Mouse (Mus musculus) regulatory T cell (primary cell): ENCODE results near the gene Jmjd6.
"Not testable (repeated sequence)": the region's sequence is repeated elsewhere in the genome, so short reads cannot be mapped to it uniquely, and the experiment has no call there.

Source experiments
- in situ Hi-C: fragments of 300-600 bp; cut with MboI, MseI; formaldehyde crosslinking; loops from one replicate; pipeline ENCODE4 v1.15.1; 2025; ENCODE audit warnings: high pct_unique_total_duplicates

The Jmjd6 gene

DNA sequence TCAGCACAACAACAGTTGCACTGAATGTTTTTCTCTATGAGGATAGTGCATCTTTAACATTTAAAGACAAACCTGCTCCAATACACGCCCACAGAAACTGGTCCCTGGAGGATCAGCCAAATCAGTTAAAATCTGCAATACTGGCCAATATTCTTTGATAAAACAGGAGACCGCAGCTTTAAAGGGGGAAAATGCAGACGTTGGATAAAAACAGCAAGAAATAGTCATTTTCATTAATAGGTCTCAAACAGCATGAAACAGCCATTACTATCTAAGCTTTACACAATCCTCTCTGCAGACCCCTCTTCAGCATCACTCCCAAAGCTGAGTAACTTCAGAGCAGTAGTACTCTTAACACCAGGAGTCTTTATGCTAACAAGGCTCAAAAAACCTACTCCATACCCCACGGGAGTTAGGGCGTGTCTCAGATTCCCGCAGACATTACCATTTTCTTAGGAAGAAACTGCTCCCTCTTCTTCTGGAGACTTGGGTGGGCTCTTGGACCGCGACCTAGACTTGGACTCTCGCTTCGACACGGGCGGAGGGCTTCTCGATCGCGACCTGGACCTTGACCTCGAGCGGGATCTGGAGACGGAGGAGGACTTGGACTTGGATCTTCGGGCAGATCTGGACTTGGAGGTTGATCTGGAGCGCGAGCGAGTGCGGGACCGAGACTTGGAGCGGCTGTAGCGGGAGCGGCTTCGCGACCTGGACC is 8.5 kb upstream of the Jmjd6 start:
- in situ Hi-C loops: no loop called here

DNA sequence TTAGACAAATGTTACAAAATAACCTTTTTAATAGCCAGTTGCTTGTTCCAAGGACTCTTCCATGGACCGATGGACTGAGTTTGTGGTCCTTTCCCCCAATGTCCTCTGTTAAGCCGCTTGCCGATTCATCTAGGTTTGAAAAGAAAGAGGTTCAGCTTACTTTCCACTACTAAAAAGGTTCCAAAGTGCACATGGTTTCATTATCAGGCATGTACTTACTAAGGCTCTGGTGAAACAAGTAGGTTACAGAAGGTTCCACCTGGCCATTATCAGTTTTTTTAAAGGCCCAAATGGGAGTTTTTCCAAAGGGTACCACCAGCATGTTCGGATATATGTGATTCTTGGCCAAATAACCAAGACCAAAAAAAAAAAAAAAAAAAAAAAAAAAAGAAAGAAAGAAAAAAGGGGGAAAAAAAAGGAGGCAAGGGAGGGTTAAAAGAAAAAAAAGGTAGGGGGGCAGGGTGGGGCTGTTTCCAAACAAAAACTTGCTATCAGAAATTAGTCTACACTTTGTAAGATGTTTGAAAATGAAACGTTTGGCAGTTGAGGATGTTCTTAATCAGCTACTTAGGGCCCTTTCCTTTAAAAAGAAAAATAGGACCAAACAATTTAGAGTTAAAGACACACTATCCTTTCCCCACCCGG is 7.7 kb upstream of the Jmjd6 start:
- in situ Hi-C loops: no loop called here

DNA sequence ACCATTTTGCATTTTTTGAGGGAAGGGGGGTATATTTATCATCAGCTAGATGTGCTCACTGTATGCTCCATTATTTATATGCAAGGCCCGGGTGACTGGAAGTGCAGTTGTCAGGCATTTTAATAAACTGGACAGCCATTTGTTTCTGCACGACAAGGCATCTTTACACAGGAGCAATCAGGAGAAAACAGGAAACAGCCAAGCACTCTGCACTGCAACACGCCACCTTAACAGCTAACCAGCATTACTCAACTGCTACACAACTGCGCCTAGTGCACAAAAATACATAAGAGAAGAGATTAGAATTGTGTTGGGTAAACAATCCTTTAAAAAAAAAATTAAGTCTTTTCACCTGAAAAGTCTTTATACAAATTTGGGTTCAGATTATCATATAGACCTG is 6.8 kb upstream of the Jmjd6 start:
- in situ Hi-C loops: no loop called here

DNA sequence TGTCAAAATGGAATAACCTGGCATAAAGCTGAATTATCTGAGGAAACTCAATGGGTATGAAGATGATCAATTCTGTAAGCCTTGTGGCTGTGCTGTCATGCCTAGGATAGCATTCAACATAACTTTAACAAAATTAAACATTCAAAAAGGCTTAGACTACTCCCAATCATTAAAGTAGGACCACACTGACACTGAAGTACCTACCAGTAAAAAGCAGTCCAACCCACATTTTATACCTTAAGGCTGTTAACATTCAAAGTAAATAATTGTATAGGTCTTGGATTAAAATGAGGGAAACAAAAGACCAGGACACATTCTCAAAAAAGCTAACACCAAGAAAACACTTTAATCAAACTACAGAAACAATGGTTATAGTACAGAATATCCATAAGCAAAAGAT is 6.3 kb upstream of the Jmjd6 start:
- in situ Hi-C loops: no loop called here

DNA sequence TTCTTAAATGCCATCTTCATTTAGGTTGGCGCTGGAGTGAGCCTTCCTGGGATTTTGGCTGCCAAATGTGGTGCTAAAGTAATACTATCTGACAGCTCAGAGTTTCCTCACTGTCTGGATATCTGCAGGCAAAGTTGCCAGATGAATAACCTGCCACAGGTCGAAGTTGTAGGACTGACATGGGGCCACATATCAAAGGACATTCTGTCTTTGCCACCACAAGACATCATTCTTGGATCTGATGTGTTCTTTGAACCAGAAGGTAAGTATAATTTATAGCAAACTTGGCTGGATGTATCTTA is 5.6 kb upstream of the Jmjd6 start:
- in situ Hi-C loops: not testable (repeated sequence)

DNA sequence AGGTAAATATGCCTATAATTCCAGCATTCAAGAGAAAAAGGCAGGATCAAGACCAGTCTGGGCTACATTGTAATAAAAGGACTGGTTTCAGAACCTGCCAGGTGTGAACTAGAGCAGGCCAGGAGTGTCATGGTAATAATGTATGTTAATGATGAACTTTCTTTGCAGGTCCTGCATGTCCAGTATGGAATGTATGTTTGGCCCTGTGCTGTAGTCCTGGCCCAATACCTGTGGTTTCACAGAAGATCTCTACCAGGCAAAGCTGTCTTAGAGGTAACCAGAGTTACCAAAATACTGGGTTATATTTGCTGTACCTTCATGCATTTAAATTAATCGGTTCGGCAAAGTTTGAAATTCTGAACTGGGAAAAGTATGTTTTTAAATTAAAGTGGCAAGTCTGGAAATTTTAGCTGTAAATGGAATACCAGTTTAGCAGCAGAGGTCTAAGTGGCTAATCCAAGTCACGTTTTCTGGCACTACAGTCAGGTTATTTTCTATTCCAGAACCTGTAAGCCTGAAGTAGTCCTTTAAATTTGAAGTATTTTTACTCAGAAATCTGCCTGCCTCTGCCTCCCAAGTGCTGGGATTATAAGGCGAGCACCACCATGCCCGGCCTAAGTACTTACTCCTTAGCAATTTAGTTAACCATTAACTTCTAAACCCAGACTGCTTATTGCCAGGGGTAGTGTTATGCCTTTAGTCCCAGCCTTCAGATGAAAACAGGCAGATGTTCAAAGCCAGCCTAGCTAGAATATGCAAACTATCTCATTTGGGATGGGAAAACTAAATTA is 5.0 kb upstream of the Jmjd6 start:
- in situ Hi-C loops: no loop called here

DNA sequence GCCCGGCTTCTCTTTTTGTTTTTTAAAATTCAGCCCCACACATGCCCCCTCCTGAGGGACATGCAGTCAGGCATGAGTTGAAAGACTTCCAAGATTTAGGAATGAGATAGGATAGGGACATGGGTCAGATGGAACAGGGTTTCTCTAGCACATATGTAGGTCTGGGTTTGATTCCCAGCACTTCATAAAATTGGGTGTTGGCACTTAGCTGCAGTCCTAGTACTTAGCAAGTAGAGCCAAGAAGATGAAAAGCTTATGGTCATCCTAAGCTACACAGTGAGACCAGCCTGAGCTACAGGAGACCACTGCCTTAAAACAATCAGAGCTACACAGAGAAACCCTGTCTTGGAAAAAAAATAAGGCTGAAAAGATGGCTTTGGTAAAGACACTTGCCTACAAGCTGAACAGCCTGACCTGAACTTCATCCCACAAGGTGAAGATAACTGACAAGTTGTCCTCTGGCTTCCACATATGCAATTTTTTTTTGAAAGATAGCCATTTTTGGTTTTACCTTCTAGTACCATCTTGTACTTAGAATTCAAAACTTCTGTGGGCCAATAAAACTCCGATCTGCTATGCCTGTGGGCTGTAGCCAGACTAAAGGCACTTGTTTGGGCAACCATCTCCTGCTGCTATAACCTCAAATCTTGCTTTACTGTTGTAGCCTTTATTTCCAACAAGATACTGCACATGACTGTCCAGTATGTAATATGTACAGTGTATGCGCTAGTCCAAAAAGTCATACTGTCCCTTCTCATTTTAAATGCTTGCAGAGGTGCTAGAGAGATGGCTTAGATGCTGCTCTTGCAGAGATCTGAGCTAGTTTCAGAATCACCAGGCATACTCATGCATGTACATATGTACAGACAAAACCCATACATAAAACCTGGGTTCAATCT is 4.2 kb upstream of the Jmjd6 start:
- in situ Hi-C loops: no loop called here

DNA sequence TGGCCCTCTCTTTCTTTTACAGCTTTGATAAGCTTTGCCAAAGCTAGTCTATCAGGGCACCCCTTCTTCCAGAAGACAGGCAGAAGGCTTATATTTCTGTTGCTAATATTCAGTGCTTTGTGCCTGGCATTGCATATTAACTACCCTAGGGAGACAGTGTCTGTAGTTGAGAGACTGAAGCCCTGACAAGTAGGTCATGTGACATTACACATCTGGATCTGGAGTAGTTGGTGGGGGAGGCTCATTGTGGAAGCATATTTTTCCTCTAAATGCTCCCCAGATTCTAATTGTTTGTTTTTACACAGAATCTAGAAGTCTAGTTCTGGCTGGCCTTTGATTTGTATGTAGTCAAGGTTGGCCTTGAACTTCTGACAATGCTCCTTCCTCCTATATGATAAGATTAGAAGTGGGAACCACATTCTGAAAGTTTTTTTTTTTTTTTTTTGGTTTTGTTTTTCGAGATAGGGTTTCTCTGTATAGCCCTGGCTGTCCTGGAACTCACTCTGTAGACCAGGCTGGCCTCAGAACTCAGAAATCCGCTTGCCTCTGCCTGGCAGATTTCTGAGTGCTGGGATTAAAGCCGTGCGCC is 3.4 kb upstream of the Jmjd6 start:
- in situ Hi-C loops: no loop called here

DNA sequence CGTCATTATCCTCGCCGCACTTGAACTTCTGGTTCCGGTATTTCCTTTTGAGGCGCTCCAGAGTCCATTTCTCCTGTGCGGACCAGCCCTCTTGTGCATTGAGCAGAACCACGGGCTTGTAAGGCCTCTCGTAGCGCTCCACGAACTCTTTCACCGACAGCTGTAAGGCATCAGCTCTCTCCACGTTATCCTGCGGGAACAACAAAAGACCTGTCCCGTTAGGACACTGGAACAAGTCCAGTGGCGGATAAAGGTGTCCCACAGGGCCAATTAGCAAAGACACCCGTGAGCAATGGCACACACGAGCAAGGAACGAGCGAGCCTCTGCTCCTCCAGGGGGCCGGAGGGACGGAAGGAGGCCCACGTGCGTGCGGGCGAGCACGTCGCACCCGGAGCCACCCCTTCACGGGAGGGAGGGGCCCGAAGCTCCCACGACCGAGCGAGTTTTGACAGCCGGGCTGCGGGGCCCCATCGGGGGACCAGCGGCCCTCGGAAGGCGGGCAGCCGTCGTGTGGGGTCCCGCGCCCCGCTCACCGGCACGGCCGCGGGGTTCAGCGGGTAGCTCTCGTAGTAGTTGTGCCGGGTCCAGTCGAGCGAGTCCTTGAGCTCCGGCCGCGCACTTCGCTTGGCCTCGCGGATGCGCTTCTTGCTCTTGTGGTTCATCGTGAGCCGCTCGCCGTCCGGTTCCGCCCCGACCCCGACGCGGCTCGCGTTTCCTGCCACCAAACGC is 553 bp downstream of the Jmjd6 start:
- in situ Hi-C loops: no loop called here

DNA sequence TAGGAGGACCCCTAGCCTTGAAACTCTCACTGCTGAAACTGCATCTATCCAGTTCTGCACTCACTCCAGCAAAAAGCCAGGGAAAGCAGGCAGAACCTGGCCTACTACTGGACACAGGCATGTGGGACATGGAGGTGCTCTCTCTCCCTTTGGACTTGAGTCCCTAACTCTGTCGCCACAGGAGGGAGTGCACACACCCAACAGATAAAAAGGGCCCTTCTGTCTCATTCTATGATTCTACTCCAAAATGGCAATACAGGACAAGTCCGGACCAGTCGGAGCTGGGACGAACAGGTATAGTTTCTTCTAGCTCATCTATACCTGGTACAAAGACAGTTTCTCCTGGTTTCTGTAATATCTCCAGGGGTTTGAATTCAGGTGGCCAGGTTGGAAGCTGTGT is 2.5 kb downstream of the Jmjd6 start:
- in situ Hi-C loops: no loop called here

DNA sequence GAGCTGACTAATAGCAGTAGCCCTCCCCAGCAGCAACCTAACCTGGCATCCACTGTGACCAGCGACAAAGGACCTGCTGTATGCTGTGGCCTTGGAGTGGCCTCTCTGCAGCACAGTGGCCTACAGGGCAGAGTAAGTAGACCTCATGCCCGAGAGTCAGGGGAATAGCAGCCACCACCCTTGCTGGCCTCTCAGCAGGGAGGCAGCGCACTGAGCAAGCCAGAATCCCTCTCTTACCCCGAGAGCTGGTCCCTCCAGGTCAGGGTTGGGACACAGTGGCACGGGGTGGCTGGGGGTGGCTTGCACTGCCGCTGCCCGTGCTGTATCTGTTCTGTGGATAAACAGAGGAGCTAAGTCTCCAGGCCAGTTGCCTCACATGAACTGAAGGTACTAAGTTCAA is 3.6 kb downstream of the Jmjd6 start:
- in situ Hi-C loops: loop anchor here (10.0 kb wide), 1 partner anchor 1465 kb away; no protein-coding TSS in a partner anchor

DNA sequence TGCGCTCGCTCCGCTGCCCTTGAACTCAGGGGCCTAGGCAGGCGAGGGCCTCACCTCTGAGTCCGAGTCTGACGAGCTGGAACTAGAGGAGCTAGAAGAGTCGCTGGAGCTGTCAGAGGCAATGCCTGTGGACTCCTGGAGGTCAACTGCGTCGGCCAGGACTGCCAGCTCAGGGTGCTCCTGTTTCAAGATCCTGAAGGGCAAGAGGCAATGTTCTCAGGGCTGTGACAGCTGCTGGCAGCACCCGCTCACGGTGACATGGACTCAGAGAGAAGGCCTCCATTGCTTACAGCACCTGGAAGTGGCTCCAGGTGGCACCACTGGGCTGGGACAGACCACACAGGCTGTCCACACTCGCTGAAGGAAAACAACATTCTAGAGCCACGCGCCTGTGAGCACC is 4.3 kb downstream of the Jmjd6 start:
- in situ Hi-C loops: loop anchor here (10.0 kb wide), 1 partner anchor 1464 kb away; no protein-coding TSS in a partner anchor

DNA sequence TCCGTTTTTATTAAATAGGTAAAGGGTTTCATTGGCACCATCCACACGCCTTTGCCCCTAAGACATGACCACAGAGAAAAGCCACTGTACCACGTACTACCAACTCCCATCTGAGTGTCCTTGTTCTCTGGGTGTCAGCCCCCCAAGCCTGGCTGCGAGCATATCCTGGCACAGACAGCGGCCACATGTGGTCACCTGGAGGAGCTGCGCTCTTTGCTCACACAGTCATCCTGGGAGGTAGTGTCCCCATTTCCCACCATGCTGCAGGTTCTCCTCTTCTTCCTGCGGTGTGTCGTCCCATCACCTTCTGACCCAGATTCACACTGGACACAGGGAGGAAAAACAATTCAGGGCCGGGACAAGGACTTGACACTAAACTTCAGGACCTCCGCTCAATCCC is 5.8 kb downstream of the Jmjd6 start:
- in situ Hi-C loops: loop anchor here (10.0 kb wide), 1 partner anchor 1463 kb away; no protein-coding TSS in a partner anchor

DNA sequence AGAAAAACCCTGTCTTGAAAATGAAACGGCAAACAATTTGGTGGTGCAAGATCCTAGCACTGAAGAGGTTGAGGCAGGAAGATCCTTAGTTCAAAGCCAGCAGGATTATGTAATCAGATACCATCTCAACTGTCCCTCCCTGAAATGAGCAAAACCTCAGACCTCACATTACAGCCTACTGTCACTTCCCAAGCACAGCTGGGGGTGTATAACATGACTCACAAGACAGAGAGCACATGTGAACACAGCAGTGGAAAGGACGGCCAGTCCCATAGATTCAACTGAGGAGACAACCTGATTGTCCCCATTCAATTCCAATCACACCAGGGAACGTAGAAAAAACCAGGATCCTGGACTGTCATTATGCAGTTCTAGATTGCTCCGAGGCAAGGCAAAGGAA is 7.0 kb downstream of the Jmjd6 start:
- in situ Hi-C loops: loop anchor here (10.0 kb wide), 1 partner anchor 1461 kb away; no protein-coding TSS in a partner anchor

DNA sequence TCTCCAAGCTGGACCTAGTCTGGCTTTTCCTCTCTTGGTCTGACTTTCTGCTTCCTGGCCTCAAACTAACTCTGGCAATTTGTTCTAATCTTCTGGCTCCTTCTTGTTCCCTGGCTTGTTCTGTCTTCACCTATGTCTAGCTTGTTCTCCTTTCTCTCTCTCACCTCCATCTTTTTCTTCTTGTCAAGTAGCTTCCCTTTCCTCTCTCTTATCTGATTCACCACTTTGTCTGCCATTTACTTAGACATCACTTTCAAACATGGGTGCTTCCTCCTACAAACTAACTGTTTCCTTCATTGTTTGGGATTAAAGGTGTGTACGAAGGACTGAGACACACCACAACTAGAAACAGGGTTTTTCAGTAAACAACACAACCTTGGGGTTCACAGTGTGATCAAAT is 8.3 kb downstream of the Jmjd6 start:
- in situ Hi-C loops: loop anchor here (10.0 kb wide), 1 partner anchor 1460 kb away; no protein-coding TSS in a partner anchor

DNA sequence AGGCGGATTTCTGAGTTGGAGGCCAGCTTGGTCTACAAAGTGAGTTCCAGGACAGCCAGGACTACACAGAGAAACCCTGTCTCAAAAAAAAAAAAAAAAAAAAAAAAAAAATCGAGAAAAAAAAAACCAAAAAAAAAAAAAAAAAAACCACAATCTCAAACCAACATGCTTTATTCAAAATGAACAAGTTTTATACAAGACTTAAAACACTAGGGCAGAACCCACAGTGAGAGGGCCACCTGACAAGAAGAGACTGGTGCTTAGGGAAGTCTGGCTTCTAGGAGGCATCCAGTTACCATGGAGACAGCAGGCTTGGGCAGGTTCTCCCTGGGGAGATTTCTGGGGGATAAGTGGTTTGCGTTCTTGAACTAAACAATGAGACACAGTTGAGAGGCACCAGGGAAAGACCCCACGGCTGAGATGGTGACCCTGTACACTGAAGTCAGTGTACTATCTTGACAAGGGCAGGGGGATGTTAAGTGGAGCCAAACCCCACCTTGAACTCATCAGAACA is 11.0 kb downstream of the Jmjd6 start:
- in situ Hi-C loops: loop anchor here (10.0 kb wide), 1 partner anchor 1457 kb away; no protein-coding TSS in a partner anchor

DNA sequence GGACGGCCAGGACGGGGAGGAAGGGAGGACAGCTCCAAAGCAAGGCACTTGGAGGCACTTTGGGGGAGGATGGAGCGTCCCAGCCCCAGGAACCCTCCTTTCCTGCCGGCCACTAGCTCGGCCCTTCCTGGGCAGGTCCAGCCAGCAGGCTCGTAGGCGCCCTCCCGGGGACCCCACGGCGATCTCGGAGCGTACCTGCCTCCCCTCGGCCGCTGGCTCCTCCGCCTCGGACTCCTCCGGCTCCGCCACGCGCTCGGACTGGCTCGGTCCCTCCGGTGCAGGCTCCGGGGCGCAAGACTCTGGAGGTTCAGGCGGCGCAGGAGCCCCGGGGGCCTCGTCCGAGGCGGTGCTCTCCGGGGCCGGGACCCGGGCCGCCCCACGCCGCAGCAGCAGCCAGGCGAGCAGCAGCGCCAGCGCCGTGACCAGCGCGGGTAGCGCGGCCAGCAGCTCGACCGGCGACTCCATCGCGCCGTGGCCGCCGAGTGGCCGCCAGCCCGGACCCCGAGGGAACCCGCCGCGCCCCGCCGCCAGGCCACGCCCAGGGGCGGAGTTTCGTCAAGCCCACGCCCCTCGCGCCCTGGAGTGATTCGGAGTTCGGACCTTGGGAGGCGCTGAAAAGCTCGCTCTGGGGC is 15.6 kb downstream of the Jmjd6 start, which contains the start of gene Mxra7:
Mxra7 (minus strand) TSS at position 513 of the 632 bp plus-strand sequence.
- in situ Hi-C loops: no loop called here

DNA sequence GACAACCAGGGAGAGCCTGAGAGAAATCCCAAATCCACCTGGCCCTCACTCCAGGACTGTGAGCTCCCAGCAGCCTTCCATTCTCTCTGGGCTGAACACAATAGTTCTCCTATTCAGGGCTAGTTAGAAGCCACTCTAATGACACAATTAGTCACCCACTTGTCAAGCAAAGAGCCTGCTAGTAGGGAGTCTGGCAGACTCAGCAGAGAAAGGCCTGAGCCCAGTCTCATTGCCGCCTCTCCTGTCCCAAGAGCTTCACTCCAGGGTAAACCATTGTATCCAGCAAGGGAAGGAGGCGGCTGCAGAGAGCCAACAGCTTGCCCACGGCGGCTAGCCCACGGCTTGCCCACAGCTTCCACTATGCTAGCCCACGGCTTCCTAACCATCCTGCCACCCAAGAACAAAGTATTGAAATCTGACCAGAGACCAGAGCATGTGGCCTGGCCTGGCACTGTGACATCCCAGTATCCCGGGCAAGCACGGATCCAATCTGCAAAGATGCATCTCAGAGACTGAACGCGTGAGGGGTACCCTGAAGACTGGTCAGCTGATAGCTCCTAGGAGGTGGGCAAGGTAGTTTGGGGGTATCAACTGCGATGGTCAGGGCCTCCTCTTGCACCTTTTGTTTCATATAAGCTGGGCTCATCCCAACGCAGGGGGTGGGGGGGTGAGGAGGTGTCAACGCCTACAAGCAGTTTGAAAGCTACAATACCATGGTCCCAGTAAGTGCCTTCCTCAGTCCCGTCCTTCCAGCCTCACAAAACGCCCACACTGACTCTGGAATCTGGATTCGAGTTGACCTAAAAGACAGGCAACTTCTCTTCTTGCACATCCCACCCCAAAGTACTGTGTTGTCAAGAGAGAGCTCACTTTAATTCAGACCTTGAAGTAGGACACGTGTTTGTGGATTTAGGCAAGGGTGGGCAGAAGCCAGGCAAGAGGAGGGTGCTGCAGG is 16.4 kb downstream of the Jmjd6 start:
- in situ Hi-C loops: no loop called here
